Mouse (Mus musculus): ENCODE data around the gene Rps11. TPM values are rescaled to one million over a fixed set of nuclear protein-coding genes. Genes with fewer than 3 reads are reported as not detected.

Gene Rps11
- polyA plus RNA-seq, 1 experiment, result 2,217 TPM

DNA sequence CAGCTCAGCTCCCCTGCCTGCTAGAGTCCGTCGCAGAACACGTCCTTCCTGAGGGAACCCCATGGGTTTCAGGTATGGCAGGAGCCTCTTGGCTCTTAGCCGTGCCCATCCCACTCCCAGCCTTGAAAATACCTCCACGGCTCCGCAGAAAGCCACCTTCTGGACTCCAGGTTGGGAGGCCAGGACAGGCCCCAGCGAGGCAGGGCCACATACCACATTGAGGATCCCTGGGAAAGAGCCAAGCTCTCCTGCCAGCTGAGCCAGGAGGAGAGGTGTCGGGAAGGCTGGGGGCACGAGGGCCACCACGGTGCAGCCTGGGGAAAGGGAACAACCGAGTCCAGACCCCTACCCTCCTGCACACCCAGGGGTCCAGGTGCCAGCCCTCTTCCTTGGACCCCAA, 23.0 kb upstream of the Rps11 start:
- no peaks in the 10 kb centered on the region for H3K27me3 ChIP-seq (ENCODE audit: control insufficient read depth, insufficient read depth, insufficient read length)
- no peak overlapping the region for H3K4me3 ChIP-seq
- no peak overlapping the region for H3K4me2 ChIP-seq (ENCODE audit: low read depth)
- peaks cover 4% of the 10 kb centered on the region for H3K36me3 ChIP-seq (ENCODE audit: control insufficient read depth, insufficient read depth)
- no peaks in the 10 kb centered on the region for H3K79me2 ChIP-seq (ENCODE audit: control insufficient read depth, insufficient read depth)
- TF ChIP-seq REST (IDR thresholded peaks at IDR 0.05; ENCODE audit: insufficient read depth, insufficient read length), result no peak
- no peak for TF ChIP-seq MAX (IDR thresholded peaks at IDR 0.05; ENCODE audit: low read depth)
- TF ChIP-seq TCF3 (IDR thresholded peaks at IDR 0.05; ENCODE audit: insufficient read length, low read depth), result no peak
- no peak for TF ChIP-seq E2F4 (IDR thresholded peaks at IDR 0.05; ENCODE audit: insufficient read depth)
- no peak for TF ChIP-seq CEBPB (IDR thresholded peaks at IDR 0.05; ENCODE audit: insufficient read depth, poor library complexity, severe bottlenecking)
- no peak for TF ChIP-seq POLR2A (IDR thresholded peaks at IDR 0.05; ENCODE audit: insufficient read length, low read depth)
- no peak for TF ChIP-seq MYOD1 (IDR thresholded peaks at IDR 0.05; ENCODE audit: control insufficient read depth in 1 of 3, insufficient read length in 2 of 3, low read depth in 2 of 3)
- no peak for TF ChIP-seq MYOG (IDR thresholded peaks at IDR 0.05; ENCODE audit: control insufficient read depth in 1 of 3, insufficient read depth in 1 of 3, insufficient read length in 2 of 3, low read depth in 2 of 3)
- TF ChIP-seq USF1 (IDR thresholded peaks at IDR 0.05; ENCODE audit: low read depth), result no peak
- no peak overlapping the region for H3ac ChIP-seq (ENCODE audit: control insufficient read depth, insufficient read length)

DNA sequence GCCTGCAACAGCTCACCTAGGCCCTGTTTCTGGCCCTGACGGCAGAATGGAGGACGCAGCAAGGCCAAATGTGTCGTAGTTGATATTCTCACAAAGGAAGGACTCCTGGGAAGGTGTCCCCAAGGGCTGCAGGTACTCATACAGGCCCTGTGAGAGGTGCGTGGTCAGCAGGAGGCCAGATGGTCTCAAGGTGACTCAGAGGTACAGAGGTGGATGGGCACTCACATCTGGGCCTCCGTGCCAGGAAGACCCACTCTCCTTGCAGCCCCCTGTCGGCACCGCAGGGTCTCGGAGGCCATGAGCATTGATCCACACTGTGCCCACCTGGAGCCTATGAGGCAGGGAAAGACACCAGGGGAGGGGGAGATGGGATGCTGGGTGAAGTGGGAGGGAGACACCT, 21.2 kb upstream of the Rps11 start:
- no peak for TF ChIP-seq E2F4 (IDR thresholded peaks at IDR 0.05; ENCODE audit: insufficient read depth)
- TF ChIP-seq POLR2A (IDR thresholded peaks at IDR 0.05; ENCODE audit: insufficient read length, low read depth), result no peak
- no peak for TF ChIP-seq MYOG (IDR thresholded peaks at IDR 0.05; ENCODE audit: control insufficient read depth in 1 of 3, insufficient read depth in 1 of 3, insufficient read length in 2 of 3, low read depth in 2 of 3)
- no peak for TF ChIP-seq POLR2AphosphoS2 (IDR thresholded peaks at IDR 0.05; ENCODE audit: insufficient read length, low read depth)
- no peak for TF ChIP-seq REST (IDR thresholded peaks at IDR 0.05; ENCODE audit: insufficient read depth, insufficient read length)
- TF ChIP-seq SRF (IDR thresholded peaks at IDR 0.05; ENCODE audit: control insufficient read depth, insufficient read length, low read depth), result no peak
- no peak for TF ChIP-seq CEBPB (IDR thresholded peaks at IDR 0.05; ENCODE audit: insufficient read depth, poor library complexity, severe bottlenecking)
- TF ChIP-seq MAX (IDR thresholded peaks at IDR 0.05; ENCODE audit: low read depth), result no peak
- no peak for TF ChIP-seq TCF12 (IDR thresholded peaks at IDR 0.05; ENCODE audit: insufficient read depth, poor library complexity, severe bottlenecking)
- no peak for TF ChIP-seq TCF3 (IDR thresholded peaks at IDR 0.05; ENCODE audit: insufficient read length, low read depth)
- no peak for TF ChIP-seq USF1 (IDR thresholded peaks at IDR 0.05; ENCODE audit: low read depth)
- TF ChIP-seq MYOD1 (IDR thresholded peaks at IDR 0.05; ENCODE audit: control insufficient read depth in 1 of 3, insufficient read length in 2 of 3, low read depth in 2 of 3), result no peak
- peaks cover 4% of the 10 kb centered on the region for H3K36me3 ChIP-seq (ENCODE audit: control insufficient read depth, insufficient read depth)
- H3K79me2 ChIP-seq (ENCODE audit: control insufficient read depth, insufficient read depth), result no peaks in the 10 kb centered on the region
- no peak overlapping the region for H3K4me3 ChIP-seq
- H3K4me2 ChIP-seq (ENCODE audit: low read depth), result no peak overlapping the region
- no peaks in the 10 kb centered on the region for H3K27me3 ChIP-seq (ENCODE audit: control insufficient read depth, insufficient read depth, insufficient read length)
- H3ac ChIP-seq (ENCODE audit: control insufficient read depth, insufficient read length), result no peak overlapping the region

DNA sequence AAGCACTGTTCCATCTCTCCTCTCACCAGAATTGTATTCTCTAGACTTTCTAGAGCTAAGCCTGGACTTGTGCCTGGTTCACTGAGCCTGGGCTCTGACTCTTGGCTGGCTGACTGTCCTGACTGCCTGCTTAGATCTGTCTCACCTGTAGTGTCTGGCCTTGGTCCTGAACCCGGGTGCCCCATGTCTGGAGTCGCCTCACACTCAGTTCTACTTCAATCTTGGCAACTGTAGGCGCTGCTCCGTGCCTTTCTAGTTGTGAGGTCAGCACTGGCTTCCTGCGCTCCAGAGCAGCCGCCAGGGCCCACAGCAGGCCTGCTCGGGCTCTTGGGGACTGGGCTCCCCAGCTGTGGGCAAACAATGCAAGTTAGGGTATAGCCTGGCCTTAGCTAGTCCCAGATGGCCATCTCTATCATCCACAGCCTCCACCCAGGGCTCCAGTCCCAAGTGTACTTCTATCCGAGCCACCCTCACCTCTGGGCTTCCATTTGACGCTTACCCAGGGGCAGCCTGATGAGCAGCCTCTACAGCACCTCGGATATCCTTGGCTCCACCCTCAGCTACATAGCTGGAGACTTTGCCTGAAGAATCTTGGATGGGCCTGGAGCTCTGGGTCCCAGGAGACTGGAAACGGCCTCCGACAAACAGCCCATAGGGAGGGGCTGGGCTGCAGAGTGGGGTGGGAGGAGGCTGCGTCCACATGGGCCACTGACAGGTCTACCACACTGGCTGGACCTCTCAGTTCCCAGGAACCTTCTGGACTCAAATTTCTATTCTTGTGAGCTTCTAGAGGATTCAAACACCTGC, 20.3 kb upstream of the Rps11 start:
- Histone ChIP-seq H3K4me3 (no peak overlapping the region), H3K36me3 (ENCODE audit: control insufficient read depth, insufficient read depth) (peaks cover 4% of the 10 kb centered on the region)
- TF ChIP-seq E2F4 (IDR thresholded peaks at IDR 0.05; ENCODE audit: insufficient read depth) (no peak), MAX (IDR thresholded peaks at IDR 0.05; ENCODE audit: low read depth) (no peak), USF1 (IDR thresholded peaks at IDR 0.05; ENCODE audit: low read depth) (no peak), SRF (IDR thresholded peaks at IDR 0.05; ENCODE audit: control insufficient read depth, insufficient read length, low read depth) (no peak), CEBPB (IDR thresholded peaks at IDR 0.05; ENCODE audit: insufficient read depth, poor library complexity, severe bottlenecking) (no peak), TCF3 (IDR thresholded peaks at IDR 0.05; ENCODE audit: insufficient read length, low read depth) (no peak), TCF12 (IDR thresholded peaks at IDR 0.05; ENCODE audit: insufficient read depth, poor library complexity, severe bottlenecking) (no peak), POLR2A (IDR thresholded peaks at IDR 0.05; ENCODE audit: insufficient read length, low read depth) (no peak), MYOG (IDR thresholded peaks at IDR 0.05; ENCODE audit: control insufficient read depth in 1 of 3, insufficient read depth in 1 of 3, insufficient read length in 2 of 3, low read depth in 2 of 3) (no peak)

DNA sequence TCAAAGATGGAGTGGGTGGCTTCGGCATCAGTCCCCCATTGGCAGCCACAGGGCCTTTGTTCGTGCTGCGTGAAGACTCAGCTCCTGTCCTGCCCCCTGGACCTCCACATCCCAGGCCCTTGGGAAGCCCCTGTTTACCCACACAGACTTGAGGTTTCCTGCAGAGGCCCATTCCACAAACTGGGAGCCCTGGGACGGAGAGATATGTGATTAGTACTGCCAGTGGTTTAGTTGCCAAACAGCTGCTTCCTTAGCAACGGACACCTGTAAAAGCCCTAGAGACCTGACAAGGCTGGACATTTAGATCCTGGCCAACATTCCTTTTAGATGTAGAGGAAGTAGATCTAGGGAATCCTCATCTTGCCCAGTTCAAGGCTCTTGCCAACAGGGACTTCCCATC, 17.7 kb upstream of the Rps11 start:
- Histone ChIP-seq H3K79me2 (ENCODE audit: control insufficient read depth, insufficient read depth) (no peaks in the 10 kb centered on the region), H3K4me2 (ENCODE audit: low read depth) (no peak overlapping the region), H3K36me3 (ENCODE audit: control insufficient read depth, insufficient read depth) (peaks cover 4% of the 10 kb centered on the region), H3ac (ENCODE audit: control insufficient read depth, insufficient read length) (no peak overlapping the region), H3K4me3 (no peak overlapping the region), H3K27me3 (ENCODE audit: control insufficient read depth, insufficient read depth, insufficient read length) (no peaks in the 10 kb centered on the region)
- no peak for TF ChIP-seq MYOG (IDR thresholded peaks at IDR 0.05; ENCODE audit: control insufficient read depth in 1 of 3, insufficient read depth in 1 of 3, insufficient read length in 2 of 3, low read depth in 2 of 3)
- TF ChIP-seq USF1 (IDR thresholded peaks at IDR 0.05; ENCODE audit: low read depth), result no peak
- no peak for TF ChIP-seq POLR2A (IDR thresholded peaks at IDR 0.05; ENCODE audit: insufficient read length, low read depth)
- TF ChIP-seq CEBPB (IDR thresholded peaks at IDR 0.05; ENCODE audit: insufficient read depth, poor library complexity, severe bottlenecking), result no peak
- no peak for TF ChIP-seq SRF (IDR thresholded peaks at IDR 0.05; ENCODE audit: control insufficient read depth, insufficient read length, low read depth)
- no peak for TF ChIP-seq MYOD1 (IDR thresholded peaks at IDR 0.05; ENCODE audit: control insufficient read depth in 1 of 3, insufficient read length in 2 of 3, low read depth in 2 of 3)
- TF ChIP-seq MAX (IDR thresholded peaks at IDR 0.05; ENCODE audit: low read depth), result no peak
- no peak for TF ChIP-seq E2F4 (IDR thresholded peaks at IDR 0.05; ENCODE audit: insufficient read depth)
- TF ChIP-seq TCF12 (IDR thresholded peaks at IDR 0.05; ENCODE audit: insufficient read depth, poor library complexity, severe bottlenecking), result no peak
- TF ChIP-seq POLR2AphosphoS2 (IDR thresholded peaks at IDR 0.05; ENCODE audit: insufficient read length, low read depth), result no peak
- TF ChIP-seq REST (IDR thresholded peaks at IDR 0.05; ENCODE audit: insufficient read depth, insufficient read length), result no peak
- TF ChIP-seq TCF3 (IDR thresholded peaks at IDR 0.05; ENCODE audit: insufficient read length, low read depth), result no peak

More for the DNA sequence above, 20.3 kb upstream of the Rps11 start:
- Histone ChIP-seq H3K4me2 (ENCODE audit: low read depth) (no peak overlapping the region), H3K27me3 (ENCODE audit: control insufficient read depth, insufficient read depth, insufficient read length) (no peaks in the 10 kb centered on the region), H3ac (ENCODE audit: control insufficient read depth, insufficient read length) (no peak overlapping the region), H3K79me2 (ENCODE audit: control insufficient read depth, insufficient read depth) (no peaks in the 10 kb centered on the region)

Measured in myocyte (in vitro differentiated cells).